Mouse (Mus musculus) spleen, adult 2 months (tissue): ENCODE measurements at regions not wholly inside any gene's neighbourhood (a gene's known extent, or its start where the extent isn't known, plus 50 kb on each side); places are given as distances from the start of the nearest gene placed in this dataset.

Source experiments
- CTCF ChIP-seq: fragments of 200-500 bp; IDR thresholded peaks from 2 replicates; pipeline ENCODE4 v1.5.1; 2011; ENCODE audit warnings: mild to moderate bottlenecking, inconsistent platforms; ENCODE audit not compliant: insufficient read depth, insufficient read length, insufficient replicate concordance; ENCODE audit errors: extremely low read depth
- POLR2A ChIP-seq: fragments of 200-500 bp; IDR thresholded peaks from 2 replicates; pipeline ENCODE4 v1.6.1; 2011; ENCODE audit warnings: low read depth, low read length, inconsistent platforms

- TF ChIP-seq POLR2A (no peak), CTCF (no peak)
Observed at GRCm38 (mm10) chr3:38036131-38036530, 311.8 kb upstream of the Gm5148 start.
